9 mouse cellular contexts compared by ENCODE assay signal in the genomic region with DNA sequence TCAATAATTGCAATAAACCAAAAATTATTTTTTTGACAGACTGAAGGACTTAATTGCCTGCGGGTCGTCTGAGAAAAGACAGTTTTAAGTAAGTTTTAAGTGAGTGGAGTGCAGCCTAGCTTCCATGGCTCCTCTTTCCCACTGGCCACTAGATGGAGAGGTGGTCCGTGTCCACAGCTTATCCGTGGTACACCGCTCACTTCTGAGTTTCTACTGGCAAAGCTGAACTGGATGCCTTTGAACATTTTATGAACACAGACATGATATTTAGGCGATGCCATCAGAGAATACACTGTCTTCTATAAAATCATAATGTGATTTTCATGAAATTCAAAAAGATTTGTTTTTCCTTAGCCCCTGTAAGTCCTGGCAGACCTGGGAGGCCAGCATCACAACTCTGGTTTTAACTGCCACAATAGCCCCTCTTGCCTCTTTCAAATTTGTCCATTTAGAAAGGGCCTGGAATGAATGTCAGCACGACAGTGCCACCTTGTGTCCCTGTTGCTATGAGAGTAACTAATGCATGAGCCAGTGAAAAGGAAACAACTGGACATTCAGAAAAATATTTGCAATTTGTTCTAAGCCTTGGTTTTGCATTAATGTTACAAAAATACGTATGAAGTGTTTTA. TPM values are rescaled to one million over a fixed set of nuclear protein-coding genes. Genes with fewer than 3 reads are reported as not detected.
DNase-seq lines count a peak whose midpoint lies in the region; ATAC-seq and TF ChIP-seq lines count a peak whose summit lies in the region.
"Had no signal": no experiment of that assay in that cellular context is flagged by ENCODE, and none has a peak within 500 bp of the region (broad histone marks: within the 10 kb centered on the region; RNA-seq: fewer than 3 reads in every experiment).

No protein-coding gene starts in this region.

- TF ChIP-seq EP300 in lung, postnatal 0 days (IDR thresholded peaks at IDR 0.05) = no peak

- H3K4me2 ChIP-seq in lung, postnatal 0 days (replicated peaks; ENCODE audit: low read depth, low read length) = no peak overlapping the region

- ATAC-seq in lung, postnatal 0 days = 0 out of 2 replicates have a peak, but pooled peaks have one; percentile 32

- no peaks in the 10 kb centered on the region for H3K9me3 ChIP-seq in heart, embryonic 10.5 days
- H3K9me3 ChIP-seq in lung, postnatal 0 days (ENCODE audit: low read length) = no peaks in the 10 kb centered on the region

- 53% methylated on average over 8 of the region's 8 CpGs for WGBS in heart, embryonic 10.5 days
- WGBS in lung, postnatal 0 days = 52% methylated on average over 8 of the region's 8 CpGs

- no peaks in the 10 kb centered on the region for H3K27me3 ChIP-seq in heart, embryonic 10.5 days (ENCODE audit: insufficient read depth, poor library complexity, severe bottlenecking)
- no peaks in the 10 kb centered on the region for H3K27me3 ChIP-seq in lung, postnatal 0 days (replicated peaks; ENCODE audit: insufficient read depth, low read length)

- H3K27ac ChIP-seq in heart, embryonic 10.5 days = no peak overlapping the region
- no peak overlapping the region for H3K27ac ChIP-seq in lung, postnatal 0 days (ENCODE audit: low read length)
- H3K27ac ChIP-seq: macrophage had no signal

- H3K9ac ChIP-seq in lung, postnatal 0 days (replicated peaks; ENCODE audit: low read depth) = no peak overlapping the region

- TF ChIP-seq CTCF in lung, postnatal 0 days (IDR thresholded peaks at IDR 0.05) = peak; percentile 75

- peak; percentile 66 for DNase-seq in heart, adult 8-10 months (ENCODE audit: low spot score)
- DNase-seq in heart, embryonic 10.5 days (ENCODE audit: low spot score) = no peak
- peak; percentile 79 for DNase-seq in adipocyte (ENCODE audit: low spot score)
- peak; percentile 82 for DNase-seq in embryo, embryonic 10 days (ENCODE audit: low spot score)
- DNase-seq in heart, postnatal 4 days = peak; percentile 76
- DNase-seq in layer of hippocampus, adult 18-20 months (ENCODE audit: low spot score in 2 of 2) = peak; percentile 33 to 84
- DNase-seq in lung, postnatal 0 days (ENCODE audit: low spot score) = peak; percentile 69
- peak; percentile 36 for DNase-seq in retina, postnatal 7 days (ENCODE audit: low read depth, low spot score)

- 0 out of 2 replicates have a peak, but pooled peaks cover 14% of the 10 kb centered on the region for H3K4me1 ChIP-seq in heart, embryonic 10.5 days
- peaks cover 12% of the 10 kb centered on the region; the same call in 1 of the 2 replicates for H3K4me1 ChIP-seq in lung, postnatal 0 days (ENCODE audit: insufficient read depth, low read depth, low read length)

- no peak overlapping the region for H3K4me3 ChIP-seq in heart, embryonic 10.5 days
- no peak overlapping the region for H3K4me3 ChIP-seq in lung, postnatal 0 days (ENCODE audit: low read depth, low read length)

- no peaks in the 10 kb centered on the region for H3K36me3 ChIP-seq in heart, embryonic 10.5 days
- H3K36me3 ChIP-seq in lung, postnatal 0 days (ENCODE audit: insufficient read depth, low read length) = no peaks in the 10 kb centered on the region

RNA-seq across cellular contexts. Expression of a gene that starts 38.9 kb away (rescaled TPM):
- total RNA-seq in heart, adult 8-10 months (2022) = 100 to 1,000 TPM; 199 to 236 (median 206) TPM
- 32.5 and 39.5 TPM in 2 replicates for polyA plus RNA-seq in heart, embryonic 10.5 days (2016; fragmentation: Nextera tagmentation; extraction: Ambion mirVana)
- total RNA-seq in heart, postnatal 4 days (2021) = 100 to 1,000 TPM; 102 to 105 TPM
- total RNA-seq in layer of hippocampus, adult 18-20 months (2021) = 100 to 1,000 TPM; 259 to 306 TPM
- polyA plus RNA-seq in lung, postnatal 0 days (2015; fragmentation: Nextera tagmentation; extraction: Ambion mirVana) = 27.9 and 39.7 TPM in 2 replicates
